Mouse (Mus musculus) lung, embryonic 15.5 days (tissue): ENCODE measurements around the gene Cyp17a1. TPM values are rescaled to one million over a fixed set of nuclear protein-coding genes. Genes with fewer than 3 reads are reported as not detected.
A peak's percentile ranks its signal among the peaks of the same experiment; 100 is the strongest.

ENCODE experiments used
- ATAC-seq: fragments of 200-750 bp; cut with Nextera tagmentation; 2 replicates; pipeline ENCODE4 v1.8.0; 2017; ENCODE audit warnings: moderate number of reproducible peaks, borderline replicate concordance; ENCODE audit not compliant: low FRiP score, low TSS enrichment; ENCODE audit errors: extremely low read depth
- H3K27ac ChIP-seq: fragments of 300-500 bp; sonication (generic); 2 replicates; pipeline ENCODE4 v1.5.1; 2015; ENCODE audit warnings: moderate library complexity, mild to moderate bottlenecking, inconsistent platforms
- H3K27me3 ChIP-seq: fragments of 300-500 bp; sonication (generic); 2 replicates; pipeline ENCODE4 v1.6.1; 2015; ENCODE audit warnings: inconsistent platforms
- H3K36me3 ChIP-seq: fragments of 300-500 bp; sonication (generic); 2 replicates; pipeline ENCODE4 v1.6.1; 2015; ENCODE audit warnings: inconsistent platforms
- H3K4me1 ChIP-seq: fragments of 300-500 bp; sonication (generic); 2 replicates; pipeline ENCODE4 v1.6.1; 2015; ENCODE audit warnings: inconsistent platforms
- H3K4me2 ChIP-seq: fragments of 300-500 bp; sonication (generic); 2 replicates; pipeline ENCODE4 v1.6.1; 2015; ENCODE audit warnings: inconsistent platforms, mild to moderate bottlenecking, moderate library complexity
- H3K4me3 ChIP-seq: fragments of 300-500 bp; sonication (generic); 2 replicates; pipeline ENCODE4 v1.5.1; 2015; ENCODE audit warnings: mild to moderate bottlenecking, inconsistent platforms
- H3K9ac ChIP-seq: fragments of 300-500 bp; sonication (generic); 2 replicates; pipeline ENCODE4 v1.6.1; 2015; ENCODE audit warnings: inconsistent platforms
- H3K9me3 ChIP-seq: fragments of 300-500 bp; sonication (generic); 2 replicates; pipeline ENCODE4 v1.6.1; 2016; ENCODE audit warnings: inconsistent platforms
- WGBS: fragments of 180-500 bp; shearing (Covaris S2); methylation state at CpG from one replicate; pipeline ENCODE4 v1.1.7; 2015; 5-methylcytosine and 5-hydroxymethylcytosine counted together
- polyA plus RNA-seq: library from polyadenylated mRNA; unstranded; fragments of >200 nt; fragmentation: Nextera tagmentation; extraction: Ambion mirVana; gene quantifications from 2 replicates; pipeline ENCODE4 v1.2.1, GENCODE M21; 2015

The Cyp17a1 gene
- polyA plus RNA-seq, 1 experiment from 2014 or later, result not detected

- Histone ChIP-seq H3K9ac (no peak overlapping the region), H3K4me2 (no peak overlapping the region), H3K9me3 (no peaks in the 10 kb centered on the region), H3K27ac (peak overlapping the region; percentile 20), H3K4me3 (no peak overlapping the region), H3K4me1 (peaks cover 69% of the 10 kb centered on the region), H3K36me3 (peaks cover 14% of the 10 kb centered on the region; the same call in 1 of the 2 replicates), H3K27me3 (no peaks in the 10 kb centered on the region)
- WGBS, result 77% methylated on average over 14 of the region's 14 CpGs
- no peak for ATAC-seq
Observed at GRCm38 (mm10) chr19:46639496-46639895, 33.5 kb downstream of the Cyp17a1 start.

- Histone ChIP-seq H3K27me3 (no peaks in the 10 kb centered on the region), H3K4me3 (no peak overlapping the region), H3K9me3 (no peaks in the 10 kb centered on the region), H3K4me2 (no peak overlapping the region), H3K36me3 (peaks cover 11% of the 10 kb centered on the region; the same call in 1 of the 2 replicates), H3K4me1 (peaks cover 65% of the 10 kb centered on the region), H3K9ac (no peak overlapping the region), H3K27ac (peak overlapping the region; percentile 20)
- ATAC-seq, result no peak
Observed at GRCm38 (mm10) chr19:46639053-46639452, 33.9 kb downstream of the Cyp17a1 start.

GRCm38 (mm10) chr19:46637598-46637997, 35.4 kb downstream of the Cyp17a1 start:
- Histone ChIP-seq H3K4me2 (no peak overlapping the region), H3K27me3 (no peaks in the 10 kb centered on the region), H3K4me1 (peaks cover 56% of the 10 kb centered on the region), H3K36me3 (peaks cover 11% of the 10 kb centered on the region; the same call in 1 of the 2 replicates), H3K9me3 (no peaks in the 10 kb centered on the region), H3K9ac (no peak overlapping the region), H3K4me3 (no peak overlapping the region), H3K27ac (no peak overlapping the region)
- ATAC-seq, result no peak
- WGBS, result 59% methylated on average over 6 of the region's 6 CpGs

- H3K27ac ChIP-seq, result peak overlapping the region; percentile 9; the same call in 1 of the 2 replicates
- no peak overlapping the region for H3K9ac ChIP-seq
- H3K27me3 ChIP-seq, result no peaks in the 10 kb centered on the region
- no peaks in the 10 kb centered on the region for H3K9me3 ChIP-seq
- no peak overlapping the region for H3K4me3 ChIP-seq
- H3K4me1 ChIP-seq, result peaks cover 38% of the 10 kb centered on the region
- H3K36me3 ChIP-seq, result peaks cover 11% of the 10 kb centered on the region; the same call in 1 of the 2 replicates
- 38% methylated on average over 9 of the region's 9 CpGs for WGBS
- no peak overlapping the region for H3K4me2 ChIP-seq
- ATAC-seq, result no peak
Observed at GRCm38 (mm10) chr19:46635766-46636165, 37.2 kb downstream of the Cyp17a1 start.

- no peak overlapping the region for H3K27ac ChIP-seq
Observed at GRCm38 (mm10) chr19:46631637-46632036, 41.3 kb downstream of the Cyp17a1 start.

GRCm38 (mm10) chr19:46629807-46630206, 43.2 kb downstream of the Cyp17a1 start:
- peaks cover 49% of the 10 kb centered on the region for H3K4me1 ChIP-seq
- no peak for ATAC-seq
- no peaks in the 10 kb centered on the region for H3K9me3 ChIP-seq
- no peak overlapping the region for H3K9ac ChIP-seq
- no peak overlapping the region for H3K4me3 ChIP-seq
- no peak overlapping the region for H3K4me2 ChIP-seq
- H3K27me3 ChIP-seq, result no peaks in the 10 kb centered on the region
- WGBS, result 68% methylated on average over 9 of the region's 9 CpGs
- H3K27ac ChIP-seq, result no peak overlapping the region
- no peaks in the 10 kb centered on the region for H3K36me3 ChIP-seq

More at GRCm38 (mm10) chr19:46631637-46632036, 41.3 kb downstream of the Cyp17a1 start:
- peaks cover 49% of the 10 kb centered on the region for H3K4me1 ChIP-seq
- no peaks in the 10 kb centered on the region for H3K9me3 ChIP-seq
- no peak overlapping the region for H3K9ac ChIP-seq
- no peak overlapping the region for H3K4me2 ChIP-seq
- H3K36me3 ChIP-seq, result no peaks in the 10 kb centered on the region
- no peak for ATAC-seq
- 69% methylated on average over 9 of the region's 9 CpGs for WGBS
- H3K4me3 ChIP-seq, result no peak overlapping the region
- H3K27me3 ChIP-seq, result no peaks in the 10 kb centered on the region

GRCm38 (mm10) chr19:46628403-46628802, 44.6 kb downstream of the Cyp17a1 start:
- ATAC-seq, result no peak
- Histone ChIP-seq H3K4me1 (peaks cover 63% of the 10 kb centered on the region), H3K4me2 (no peak overlapping the region), H3K27ac (peak overlapping the region; percentile 5; the same call in 1 of the 2 replicates), H3K36me3 (no peaks in the 10 kb centered on the region), H3K9me3 (no peaks in the 10 kb centered on the region), H3K27me3 (no peaks in the 10 kb centered on the region), H3K9ac (no peak overlapping the region), H3K4me3 (no peak overlapping the region)
- WGBS, result 38% methylated on average over 10 of the region's 10 CpGs

GRCm38 (mm10) chr19:46625519-46625918, 47.5 kb downstream of the Cyp17a1 start:
- Histone ChIP-seq H3K4me1 (peaks cover 82% of the 10 kb centered on the region), H3K27ac (no peak overlapping the region), H3K9me3 (no peaks in the 10 kb centered on the region), H3K4me2 (peak overlapping the region; percentile 65; the same call in 1 of the 2 replicates), H3K36me3 (no peaks in the 10 kb centered on the region), H3K27me3 (no peaks in the 10 kb centered on the region), H3K4me3 (no peak overlapping the region), H3K9ac (no peak overlapping the region)
- WGBS, result 41% methylated on average over 10 of the region's 10 CpGs
- no peak for ATAC-seq

GRCm38 (mm10) chr19:46625015-46625414, 48.0 kb downstream of the Cyp17a1 start:
- Histone ChIP-seq H3K4me2 (peak overlapping the region; percentile 65), H3K27ac (peak overlapping the region; percentile 94), H3K4me3 (peak overlapping the region; percentile 40; the same call in 1 of the 2 replicates)

GRCm38 (mm10) chr19:46623790-46624772, 48.9 kb downstream of the Cyp17a1 start:
- Histone ChIP-seq H3K27ac (peak overlapping the region; percentile 94), H3K4me3 (peak overlapping the region; percentile 40), H3K9me3 (no peaks in the 10 kb centered on the region), H3K36me3 (no peaks in the 10 kb centered on the region), H3K9ac (peak overlapping the region; percentile 33), H3K4me2 (peak overlapping the region; percentile 65), H3K4me1 (peaks cover 86% of the 10 kb centered on the region), H3K27me3 (no peaks in the 10 kb centered on the region)
- ATAC-seq, result peak; percentile 75
- 10% methylated on average over 19 of the region's 19 CpGs for WGBS

More at GRCm38 (mm10) chr19:46625015-46625414, 48.0 kb downstream of the Cyp17a1 start:
- ATAC-seq, result no peak
- no peaks in the 10 kb centered on the region for H3K36me3 ChIP-seq
- H3K4me1 ChIP-seq, result peaks cover 83% of the 10 kb centered on the region
- no peaks in the 10 kb centered on the region for H3K9me3 ChIP-seq
- no peak overlapping the region for H3K9ac ChIP-seq
- H3K27me3 ChIP-seq, result no peaks in the 10 kb centered on the region
- 89% methylated on average over 12 of the region's 12 CpGs for WGBS

GRCm38 (mm10) chr19:46623194-46623667, 49.7 kb downstream of the Cyp17a1 start:
- no peaks in the 10 kb centered on the region for H3K36me3 ChIP-seq
- peak overlapping the region; percentile 94 for H3K27ac ChIP-seq
- peaks cover 90% of the 10 kb centered on the region for H3K4me1 ChIP-seq
- H3K27me3 ChIP-seq, result no peaks in the 10 kb centered on the region
- peak overlapping the region; percentile 33 for H3K9ac ChIP-seq
- H3K4me2 ChIP-seq, result peak overlapping the region; percentile 65
- WGBS, result 3% methylated on average over 16 of the region's 16 CpGs
- H3K9me3 ChIP-seq, result no peaks in the 10 kb centered on the region
- peak; percentile 70 for ATAC-seq
- H3K4me3 ChIP-seq, result peak overlapping the region; percentile 40
